Mouse (Mus musculus) CH12.LX (cell line): Measurements from ENCODE around the gene Krt82. TPM values are rescaled to one million over a fixed set of nuclear protein-coding genes. Genes with fewer than 3 reads are reported as not detected.

ENCODE experiments used
- DNase-seq: peaks from one replicate; pipeline ENCODE4 v3.0.0-alpha.2; 2013; ENCODE audit errors: extremely low read depth
- H3K27ac ChIP-seq: 2 replicates; pipeline ENCODE4 v1.5.1; 2012; ENCODE audit warnings: low read depth, mild to moderate bottlenecking, control low read depth, moderate library complexity; ENCODE audit not compliant: insufficient read depth
- H3K27me3 ChIP-seq: replicated peaks from 2 replicates; pipeline ENCODE3; 2012; ENCODE audit warnings: inconsistent platforms
- H3K36me3 ChIP-seq, 2 experiments: replicated peaks in 1 of 2; 2 replicates each; pipeline versions ENCODE3 to v1.6.1; 2012; ENCODE audit warnings: inconsistent platforms in 1 of 2, low read length in 1 of 2, mild to moderate bottlenecking in 1 of 2, mixed read lengths in 1 of 2, moderate library complexity in 1 of 2; ENCODE audit not compliant: control insufficient read depth in 1 of 2, insufficient read depth in 1 of 2
- H3K4me1 ChIP-seq, 2 experiments: 2 replicates each; pipeline ENCODE4 v1.6.1; 2012; ENCODE audit warnings: inconsistent platforms in 1 of 2, moderate library complexity in 1 of 2; ENCODE audit not compliant: insufficient read depth in 2 of 2, control insufficient read depth in 1 of 2
- H3K4me2 ChIP-seq: 2 replicates; pipeline ENCODE4 v1.6.1; 2012; ENCODE audit warnings: low read depth, mild to moderate bottlenecking, control low read depth; ENCODE audit not compliant: poor library complexity, insufficient read depth, severe bottlenecking
- H3K4me3 ChIP-seq, 3 experiments: fragments of 150-350 bp in 1 of 3; sonication (generic) in 1 of 3; replicated peaks in 1 of 3; 2 replicates each; pipeline versions ENCODE3 to v1.5.1; 2011 to 2012; ENCODE audit warnings: low read depth in 2 of 3, low read length in 2 of 3, mild to moderate bottlenecking in 2 of 3, moderate library complexity in 2 of 3, control low read depth in 1 of 3, improper control_type of control experiment in 1 of 3, inconsistent platforms in 1 of 3, mixed read lengths in 1 of 3; ENCODE audit not compliant: poor library complexity in 1 of 3
- H3K79me2 ChIP-seq: replicated peaks from 2 replicates; pipeline ENCODE4 v1.6.1; 2012; ENCODE audit warnings: mild to moderate bottlenecking, moderate library complexity; ENCODE audit not compliant: control insufficient read depth, poor library complexity, insufficient read depth, severe bottlenecking; ENCODE audit errors: extremely low read depth
- H3K9ac ChIP-seq: 2 replicates; pipeline ENCODE4 v1.6.1; 2012; ENCODE audit warnings: low read depth, mild to moderate bottlenecking, control low read depth, moderate library complexity; ENCODE audit not compliant: insufficient read depth
- H3K9me3 ChIP-seq: replicated peaks from 2 replicates; pipeline ENCODE3; 2012; ENCODE audit warnings: low read length, inconsistent platforms, mixed read lengths
- BHLHE40 ChIP-seq: IDR thresholded peaks from 2 replicates; pipeline ENCODE4 v1.6.1; 2011; ENCODE audit warnings: mild to moderate bottlenecking, low read depth, low read length, improper control_type of control experiment
- CHD2 ChIP-seq: IDR thresholded peaks from 2 replicates; pipeline ENCODE4 v1.6.1; 2011; ENCODE audit warnings: low read length, improper control_type of control experiment
- CTCF ChIP-seq, 2 experiments: IDR thresholded peaks in 1 of 2; conservative IDR thresholded peaks in 1 of 2; 2 replicates each; pipeline ENCODE4 v1.5.1; 2011 to 2012; ENCODE audit warnings: low read depth in 2 of 2, low read length in 2 of 2, improper control_type of control experiment in 1 of 2, inconsistent platforms in 1 of 2, mild to moderate bottlenecking in 1 of 2, moderate library complexity in 1 of 2
- E2F4 ChIP-seq: IDR thresholded peaks from 2 replicates; pipeline ENCODE4 v1.6.1; 2011; ENCODE audit warnings: low read depth, low read length, improper control_type of control experiment; ENCODE audit not compliant: insufficient replicate concordance
- EP300 ChIP-seq: IDR thresholded peaks from 2 replicates; pipeline ENCODE4 v1.6.1; 2011; ENCODE audit warnings: low read length, improper control_type of control experiment
- HCFC1 ChIP-seq: IDR thresholded peaks from 2 replicates; pipeline ENCODE4 v1.6.1; 2012; ENCODE audit warnings: low read depth, mild to moderate bottlenecking, inconsistent platforms, low read length, improper control_type of control experiment
- MAX ChIP-seq: IDR thresholded peaks from 2 replicates; pipeline ENCODE4 v1.6.1; 2011; ENCODE audit warnings: low read length, improper control_type of control experiment
- MAZ ChIP-seq: IDR thresholded peaks from 2 replicates; pipeline ENCODE4 v1.6.1; 2012; ENCODE audit warnings: low read depth, mild to moderate bottlenecking, inconsistent platforms, low read length, improper control_type of control experiment, moderate library complexity
- MYC ChIP-seq: IDR thresholded peaks from 2 replicates; pipeline ENCODE4 v1.6.1; 2011; ENCODE audit warnings: low read depth, mild to moderate bottlenecking, improper control_type of control experiment, low read length
- NELFE ChIP-seq: IDR thresholded peaks from 2 replicates; pipeline ENCODE4 v1.6.1; 2011; ENCODE audit warnings: low read depth, low read length, improper control_type of control experiment
- PAX5 ChIP-seq: IDR thresholded peaks from 2 replicates; pipeline ENCODE4 v1.6.1; 2012; ENCODE audit warnings: low read length, inconsistent platforms, mixed read lengths
- POLR2A ChIP-seq: IDR thresholded peaks from 2 replicates; pipeline ENCODE4 v1.6.1; 2011; ENCODE audit warnings: low read depth, mild to moderate bottlenecking, improper control_type of control experiment, low read length
- RAD21 ChIP-seq: IDR thresholded peaks from 2 replicates; pipeline ENCODE4 v1.6.1; 2011; ENCODE audit warnings: low read depth, mild to moderate bottlenecking, low read length, improper control_type of control experiment, moderate library complexity
- RCOR1 ChIP-seq: conservative IDR thresholded peaks from 2 replicates; pipeline ENCODE4 v1.6.1; 2012; ENCODE audit warnings: low read depth, mild to moderate bottlenecking, inconsistent platforms, low read length, improper control_type of control experiment
- SIN3A ChIP-seq: IDR thresholded peaks from 2 replicates; pipeline ENCODE4 v1.6.1; 2012; ENCODE audit warnings: low read length, improper control_type of control experiment, inconsistent platforms
- SMC3 ChIP-seq: IDR thresholded peaks from 2 replicates; pipeline ENCODE4 v1.6.1; 2011; ENCODE audit warnings: low read depth, low read length, improper control_type of control experiment
- TBP ChIP-seq: conservative IDR thresholded peaks from 2 replicates; pipeline ENCODE4 v1.6.1; 2011; ENCODE audit warnings: low read depth, low read length, improper control_type of control experiment
- TCF12 ChIP-seq: IDR thresholded peaks from 2 replicates; pipeline ENCODE4 v1.6.1; 2014; ENCODE audit warnings: low read depth, mild to moderate bottlenecking, inconsistent platforms, low read length, improper control_type of control experiment
- USF1 ChIP-seq: IDR thresholded peaks from 2 replicates; pipeline ENCODE4 v1.6.1; 2014; ENCODE audit warnings: low read depth, mild to moderate bottlenecking, inconsistent platforms, low read length, improper control_type of control experiment
- ZNF384 ChIP-seq: IDR thresholded peaks from 2 replicates; pipeline ENCODE4 v1.6.1; 2012; ENCODE audit warnings: low read depth, low read length, improper control_type of control experiment, inconsistent platforms
- dilution Hi-C: fragments of 300-500 bp; cut with MboI; formaldehyde crosslinking; loops from 2 replicates; pipeline ENCODE4 v1.14.3; 2020; ENCODE audit warnings: low sequenced_read_pairs; ENCODE audit not compliant: extremely low pct_unique_long_range_greater_than_20kb, extremely low pct_ligation_motif_present
- in situ Hi-C: fragments of 300-500 bp; cut with MboI; formaldehyde crosslinking; loops from 3 replicates; pipeline ENCODE4 v1.14.3; 2019; ENCODE audit warnings: low sequenced_read_pairs, low pct_ligation_motif_present, low pct_unique_long_range_greater_than_20kb, mixed read lengths
- polyA plus RNA-seq: library from polyadenylated mRNA; unstranded; fragments of >175 nt; gene quantifications from 2 replicates; pipeline ENCODE4 v1.2.1, GENCODE M21; 2012; ENCODE audit warnings: low read depth; ENCODE audit not compliant: insufficient read length
- total RNA-seq, 2 experiments: library from RNA; depleted of rRNA; stranded (reverse); fragments of 300-350 nt in 1 of 2; fragments of >200 nt in 1 of 2; gene quantifications; 2 replicates each; pipeline ENCODE4 v1.2.3; 2012 to 2014

The Krt82 gene
- total and polyA plus RNA-seq, 3 experiments = not detected

DNA sequence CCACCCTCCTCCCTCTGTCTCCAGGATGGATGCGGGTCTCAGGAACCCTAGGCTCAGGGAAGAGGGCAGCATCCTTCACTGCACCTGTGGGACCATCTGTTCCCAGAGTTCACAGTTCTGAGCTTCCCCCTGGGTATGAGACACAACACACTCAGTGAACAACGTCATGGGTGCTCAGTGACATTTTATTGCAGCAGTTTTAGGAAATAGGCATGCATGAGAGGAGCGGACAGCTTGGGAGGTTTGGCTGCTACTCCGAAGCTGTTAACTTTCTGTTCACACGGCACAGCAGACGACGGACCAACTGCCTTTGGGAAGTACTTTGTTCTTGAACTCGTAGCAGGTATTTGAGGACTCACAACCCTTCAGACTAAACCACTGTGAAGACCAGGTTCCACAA lies 1.7 kb upstream of the Krt82 start:
- Histone ChIP-seq H3K4me1 (peaks cover 2 to 4% of the 10 kb centered on the region in 2 experiments; a peak in 1 of 4 replicates), H3K9me3 (no peaks in the 10 kb centered on the region), H3K4me2 (no peak overlapping the region), H3K4me3 (no peak overlapping the region), H3K36me3 (no peaks in the 10 kb centered on the region), H3K27ac (no peak overlapping the region), H3K9ac (no peak overlapping the region), H3K27me3 (peaks cover 98% of the 10 kb centered on the region), H3K79me2 (no peaks in the 10 kb centered on the region)
- dilution Hi-C loops (no loop called here), in situ Hi-C loops (no loop called here)
- DNase-seq = no peak
- no peak for TF ChIP-seq SMC3
- TF ChIP-seq POLR2A = no peak
- TF ChIP-seq RAD21 = no peak
- TF ChIP-seq TCF12 = no peak
- TF ChIP-seq BHLHE40 = no peak
- TF ChIP-seq MAZ = no peak
- TF ChIP-seq MAX = no peak
- no peak for TF ChIP-seq ZNF384
- TF ChIP-seq HCFC1 = no peak
- TF ChIP-seq SIN3A = no peak
- TF ChIP-seq TBP = no peak

DNA sequence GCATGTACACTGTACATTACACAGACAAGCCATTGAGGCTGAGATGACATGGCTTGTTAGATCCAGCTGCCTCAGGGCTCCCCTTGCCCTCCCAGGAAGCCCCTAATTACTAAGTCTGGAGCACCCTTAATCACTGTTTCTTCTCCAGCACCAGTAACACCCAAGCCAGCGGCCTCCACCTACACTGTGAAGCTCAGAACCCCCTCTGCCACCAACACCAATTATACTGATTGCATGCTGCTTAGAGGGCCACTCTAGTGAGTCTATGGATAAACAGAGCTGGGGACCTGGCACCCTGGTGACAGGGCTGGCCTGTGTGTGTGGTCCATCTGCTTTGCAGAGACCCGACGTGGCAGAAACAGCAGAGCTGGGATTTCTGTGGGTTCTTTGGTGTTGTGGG lies 6.0 kb downstream of the Krt82 start:
- Histone ChIP-seq H3K9ac (no peak overlapping the region), H3K4me3 (no peak overlapping the region)
- dilution Hi-C loops = no loop called here
- TF ChIP-seq E2F4 (no peak), NELFE (no peak), SIN3A (no peak), TCF12 (no peak), EP300 (no peak), RCOR1 (no peak), CHD2 (no peak), PAX5 (no peak), POLR2A (no peak), MYC (no peak), ZNF384 (no peak), USF1 (no peak), HCFC1 (no peak), TBP (no peak), CTCF (conservative IDR thresholded peaks at IDR 0.05 in 1 of 2, IDR thresholded peaks at IDR 0.05 in 1 of 2; ENCODE audit: low read depth in 2 of 2, low read length in 2 of 2) (no peak), SMC3 (no peak)
- TF ChIP-seq, all 38 proteins: peak for 0
- no peaks in the 10 kb centered on the region for H3K4me1 ChIP-seq
- no peaks in the 10 kb centered on the region for H3K79me2 ChIP-seq
- no peaks in the 10 kb centered on the region for H3K36me3 ChIP-seq
- peaks cover 96% of the 10 kb centered on the region for H3K27me3 ChIP-seq
- no peak for DNase-seq
- in situ Hi-C loops = no loop called here
- H3K27ac ChIP-seq = no peak overlapping the region
- H3K4me2 ChIP-seq = no peak overlapping the region
- no peaks in the 10 kb centered on the region for H3K9me3 ChIP-seq
